Mouse (Mus musculus): ENCODE data around the gene Nckap5. TPM values are rescaled to one million over a fixed set of nuclear protein-coding genes. Genes with fewer than 3 reads are reported as not detected.

The Nckap5 gene
- total and polyA plus RNA-seq, 2 experiments from 2014 or later: 9.3 to 10.2 TPM

DNA sequence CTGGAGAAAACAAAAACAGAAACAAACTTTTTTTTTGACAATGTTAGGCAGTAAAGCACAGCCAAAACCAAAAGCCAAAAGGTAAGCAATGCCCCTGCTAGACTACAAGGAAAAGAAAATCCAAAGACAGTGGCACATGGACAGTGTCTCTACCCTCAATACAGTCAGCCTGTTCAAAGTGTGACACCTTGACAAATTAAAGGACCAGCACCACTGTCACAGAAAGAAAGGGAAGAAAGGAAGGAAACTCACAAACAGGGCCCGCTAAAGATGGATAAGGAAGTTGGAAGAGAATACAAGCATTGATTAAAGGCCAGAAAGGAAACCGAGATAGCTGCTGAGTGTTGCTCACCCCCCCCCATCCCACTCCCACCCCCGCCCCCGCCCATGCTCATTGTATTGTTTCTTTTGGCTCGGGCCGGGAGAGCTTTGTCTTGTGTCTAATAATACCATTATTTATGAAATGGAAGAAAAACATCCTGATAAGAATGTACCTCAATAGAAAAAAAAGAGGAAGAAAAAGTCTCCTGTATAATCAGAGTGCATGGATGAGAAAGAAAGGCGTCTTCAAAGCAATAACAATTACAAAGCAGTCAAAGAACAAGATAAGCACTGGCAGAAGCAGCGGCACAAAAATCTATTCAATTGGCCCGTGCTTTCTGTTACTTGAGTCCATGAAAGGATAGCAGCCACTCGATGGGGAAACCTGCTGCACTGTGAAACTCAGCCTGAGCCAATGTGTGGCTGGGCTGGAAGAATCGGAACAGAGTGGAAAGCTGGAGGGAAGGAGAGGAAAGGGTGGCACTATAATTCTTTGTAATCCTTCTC lies 368.9 kb downstream of the Nckap5 start:
- peak; percentile 40; the same call in 1 of the 2 replicates for ATAC-seq
- no peaks in the 10 kb centered on the region for H3K36me3 ChIP-seq (ENCODE audit: insufficient read depth)
- H3K9me3 ChIP-seq (ENCODE audit: low read length): no peaks in the 10 kb centered on the region
- H3K27me3 ChIP-seq (ENCODE audit: insufficient read depth, low read length): no peaks in the 10 kb centered on the region
- H3K27ac ChIP-seq (ENCODE audit: low read depth, low read length): no peak overlapping the region
- peak overlapping the region; percentile 6; the same call in 1 of the 2 replicates for H3K4me2 ChIP-seq (ENCODE audit: low read depth)
- TF ChIP-seq CTCF (IDR thresholded peaks at IDR 0.05; ENCODE audit: low read depth): no peak
- 0 out of 2 replicates have a peak, but pooled peaks cover 6% of the 10 kb centered on the region for H3K4me1 ChIP-seq (ENCODE audit: insufficient read depth)
- WGBS: 12% methylated on average over 11 of the region's 11 CpGs
- H3K9ac ChIP-seq: no peak overlapping the region
- H3K4me3 ChIP-seq (ENCODE audit: low read depth, low read length): no peak overlapping the region
- no peak for DNase-seq

DNA sequence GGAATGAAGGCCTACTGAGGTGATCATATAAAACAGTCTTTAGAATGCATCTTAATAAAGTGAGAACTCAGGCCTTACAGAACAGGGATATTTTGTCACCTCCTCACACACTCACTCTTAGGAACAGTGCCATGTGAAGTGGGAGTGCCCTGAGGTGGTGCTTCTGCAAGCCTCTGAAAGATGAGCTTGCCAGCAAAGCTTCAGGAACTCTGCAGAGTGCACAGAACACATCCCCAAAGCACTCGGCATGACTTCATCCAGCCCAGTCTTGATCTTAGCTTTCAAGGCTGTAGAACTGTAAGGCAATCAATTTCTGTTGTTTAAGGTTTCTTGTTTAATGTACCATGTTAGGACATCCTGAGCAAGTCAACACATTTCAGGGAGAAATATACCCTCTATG lies 372.9 kb downstream of the Nckap5 start:
- no peak for TF ChIP-seq CTCF (IDR thresholded peaks at IDR 0.05; ENCODE audit: low read depth)
- Histone ChIP-seq H3K9ac (no peak overlapping the region), H3K4me1 (ENCODE audit: insufficient read depth) (peaks cover 10% of the 10 kb centered on the region), H3K27me3 (ENCODE audit: insufficient read depth, low read length) (no peaks in the 10 kb centered on the region), H3K27ac (ENCODE audit: low read depth, low read length) (no peak overlapping the region), H3K4me3 (ENCODE audit: low read depth, low read length) (no peak overlapping the region), H3K4me2 (ENCODE audit: low read depth) (no peak overlapping the region), H3K9me3 (ENCODE audit: low read length) (no peaks in the 10 kb centered on the region), H3K36me3 (ENCODE audit: insufficient read depth) (no peaks in the 10 kb centered on the region)
- WGBS: 77% methylated on average over 1 of the region's 1 CpGs
- DNase-seq: no peak
- no peak for ATAC-seq

DNA sequence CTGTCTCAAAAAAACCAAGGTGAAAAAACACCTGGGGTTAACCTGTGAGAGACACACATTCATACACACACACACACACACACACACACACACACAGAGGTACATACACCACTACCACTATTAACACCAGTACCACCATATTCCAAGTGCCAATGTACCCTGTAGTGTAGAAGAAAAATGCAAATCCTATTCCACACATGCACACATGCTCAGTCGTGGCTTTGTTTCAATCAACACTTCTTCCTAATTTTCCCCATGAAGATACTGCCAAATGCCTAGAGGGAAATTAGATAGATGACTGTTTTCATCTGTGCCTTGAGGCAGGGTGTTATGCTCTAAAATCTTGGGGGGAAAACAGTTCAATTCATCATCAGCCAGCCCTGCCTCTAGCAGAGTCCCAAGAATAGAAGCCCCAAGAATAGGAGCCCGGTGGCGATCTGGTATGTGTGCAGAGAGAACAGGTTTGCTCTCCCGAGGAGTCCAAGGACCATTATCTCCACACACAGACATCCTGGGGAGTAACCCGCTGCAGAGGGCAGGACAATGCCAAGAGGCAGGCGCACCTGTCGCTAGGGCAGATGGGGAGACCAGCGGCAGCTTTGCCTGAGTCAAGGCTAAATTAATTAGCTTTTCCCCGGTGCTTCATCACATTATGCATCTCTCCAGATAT lies 376.0 kb downstream of the Nckap5 start:
- 0 out of 2 replicates have a peak overlapping the region, but pooled peaks have one; percentile 9 for H3K4me2 ChIP-seq (ENCODE audit: low read depth)
- H3K27ac ChIP-seq (ENCODE audit: low read depth, low read length): peak overlapping the region; percentile 46; the same call in 1 of the 2 replicates
- WGBS: 22% methylated on average over 9 of the region's 9 CpGs

DNA sequence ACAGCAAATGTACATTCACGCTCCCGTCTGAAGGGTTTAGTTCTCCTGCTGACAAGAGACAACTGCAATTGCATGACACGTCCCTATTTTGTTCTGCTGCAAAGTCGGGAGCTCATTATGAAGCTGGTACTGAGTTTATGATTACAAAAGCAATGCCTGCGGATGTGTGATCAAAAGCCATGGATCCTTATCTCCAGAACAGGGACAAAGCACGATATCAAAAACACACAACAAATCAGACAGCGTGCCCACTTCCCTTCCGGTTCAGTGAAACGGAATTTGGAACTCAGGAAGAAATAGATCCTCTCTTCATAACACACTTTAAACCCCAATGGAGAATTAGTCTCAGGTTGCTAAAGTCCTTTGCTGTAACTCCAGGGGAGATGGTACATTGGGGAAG lies 379.1 kb downstream of the Nckap5 start:
- Histone ChIP-seq H3K4me3 (ENCODE audit: low read depth, low read length) (no peak overlapping the region), H3K27ac (ENCODE audit: low read depth, low read length) (no peak overlapping the region), H3K36me3 (ENCODE audit: insufficient read depth) (no peaks in the 10 kb centered on the region), H3K4me1 (ENCODE audit: insufficient read depth) (peaks cover 11% of the 10 kb centered on the region), H3K4me2 (ENCODE audit: low read depth) (no peak overlapping the region), H3K9me3 (ENCODE audit: low read length) (no peaks in the 10 kb centered on the region), H3K27me3 (ENCODE audit: insufficient read depth, low read length) (no peaks in the 10 kb centered on the region), H3K9ac (no peak overlapping the region)
- no peak for DNase-seq
- no peak for TF ChIP-seq CTCF (IDR thresholded peaks at IDR 0.05; ENCODE audit: low read depth)
- 29% methylated on average over 9 of the region's 9 CpGs for WGBS
- ATAC-seq: no peak

More for the DNA sequence above, 376.0 kb downstream of the Nckap5 start:
- no peak for TF ChIP-seq CTCF (IDR thresholded peaks at IDR 0.05; ENCODE audit: low read depth)
- peak; percentile 60 for DNase-seq
- ATAC-seq: peak; percentile 80
- Histone ChIP-seq H3K9ac (no peak overlapping the region), H3K4me1 (ENCODE audit: insufficient read depth) (peaks cover 11% of the 10 kb centered on the region), H3K9me3 (ENCODE audit: low read length) (no peaks in the 10 kb centered on the region), H3K27me3 (ENCODE audit: insufficient read depth, low read length) (no peaks in the 10 kb centered on the region), H3K36me3 (ENCODE audit: insufficient read depth) (no peaks in the 10 kb centered on the region), H3K4me3 (ENCODE audit: low read depth, low read length) (no peak overlapping the region)

DNA sequence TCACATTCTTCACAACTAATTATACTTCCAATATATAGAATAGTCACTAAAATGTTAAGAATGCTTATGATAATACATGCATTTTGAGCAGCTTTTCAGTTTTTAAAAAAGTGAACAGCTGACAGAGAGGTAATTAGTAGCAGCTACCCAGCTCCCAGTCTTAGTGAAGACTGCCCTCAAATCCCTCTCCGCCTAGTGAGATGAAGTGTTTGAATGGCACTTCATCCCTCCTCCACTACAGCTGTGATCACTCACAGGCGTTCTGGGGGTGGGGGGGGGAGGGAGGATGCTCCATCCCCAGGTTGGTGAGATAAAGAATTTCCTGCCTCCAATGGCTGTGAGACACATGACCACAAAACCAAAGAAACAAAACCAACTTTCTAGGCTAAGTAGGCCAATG lies 381.2 kb downstream of the Nckap5 start:
- no peak for TF ChIP-seq CTCF (IDR thresholded peaks at IDR 0.05; ENCODE audit: low read depth)
- Histone ChIP-seq H3K4me2 (ENCODE audit: low read depth) (no peak overlapping the region), H3K4me3 (ENCODE audit: low read depth, low read length) (no peak overlapping the region), H3K27ac (ENCODE audit: low read depth, low read length) (no peak overlapping the region), H3K9me3 (ENCODE audit: low read length) (no peaks in the 10 kb centered on the region), H3K9ac (no peak overlapping the region), H3K4me1 (ENCODE audit: insufficient read depth) (0 out of 2 replicates have a peak, but pooled peaks cover 7% of the 10 kb centered on the region), H3K36me3 (ENCODE audit: insufficient read depth) (no peaks in the 10 kb centered on the region), H3K27me3 (ENCODE audit: insufficient read depth, low read length) (no peaks in the 10 kb centered on the region)
- 31% methylated on average over 2 of the region's 2 CpGs for WGBS
- ATAC-seq (peak; percentile 40; the same call in 1 of the 2 replicates), DNase-seq (no peak)

DNA sequence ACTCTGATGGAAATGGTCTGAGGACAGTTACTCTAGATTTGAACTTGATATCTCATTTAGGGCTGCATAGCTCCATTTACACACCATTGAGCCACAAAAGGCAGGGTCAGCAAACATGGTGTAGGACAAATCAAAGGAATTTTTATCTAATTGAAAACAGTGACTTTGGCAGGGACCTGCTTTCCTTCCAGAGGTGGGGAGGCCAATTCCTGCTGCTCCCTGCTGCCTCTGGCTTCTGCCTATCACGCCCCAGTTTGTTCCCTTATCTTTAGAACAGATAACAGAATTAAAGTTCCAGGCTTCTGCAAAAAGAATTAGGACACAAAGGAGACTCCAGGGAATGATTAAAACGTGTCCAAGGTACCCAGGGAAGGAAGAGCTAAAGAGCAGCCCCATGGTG lies 386.7 kb downstream of the Nckap5 start:
- no peaks in the 10 kb centered on the region for H3K36me3 ChIP-seq (ENCODE audit: insufficient read depth)
- no peak overlapping the region for H3K27ac ChIP-seq (ENCODE audit: low read depth, low read length)
- WGBS: 55% methylated on average over 2 of the region's 2 CpGs
- H3K9me3 ChIP-seq (ENCODE audit: low read length): no peaks in the 10 kb centered on the region
- ATAC-seq: no peak
- H3K4me1 ChIP-seq (ENCODE audit: insufficient read depth): no peaks in the 10 kb centered on the region
- no peak for TF ChIP-seq CTCF (IDR thresholded peaks at IDR 0.05; ENCODE audit: low read depth)
- DNase-seq: no peak
- H3K4me3 ChIP-seq (ENCODE audit: low read depth, low read length): no peak overlapping the region
- H3K9ac ChIP-seq: no peak overlapping the region
- H3K4me2 ChIP-seq (ENCODE audit: low read depth): no peak overlapping the region
- no peaks in the 10 kb centered on the region for H3K27me3 ChIP-seq (ENCODE audit: insufficient read depth, low read length)

DNA sequence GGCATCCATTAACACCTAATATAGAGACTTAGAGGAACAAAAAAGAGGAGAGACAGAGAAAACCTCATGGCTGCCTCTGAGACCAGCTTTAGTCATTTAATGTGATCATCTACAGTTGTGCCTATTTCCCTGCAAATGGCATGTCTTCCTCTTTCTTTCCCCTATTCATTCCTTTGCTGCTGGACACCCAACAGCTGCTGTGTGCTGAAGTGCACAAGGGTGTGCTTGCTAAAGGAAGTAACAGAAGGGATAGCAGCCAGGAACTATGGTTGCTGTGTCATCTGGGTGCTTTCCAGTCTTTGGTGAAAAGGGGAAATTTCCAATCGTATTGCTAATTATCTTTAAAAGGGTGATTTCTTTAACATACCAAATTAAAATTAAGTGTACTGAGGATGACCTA lies 387.9 kb downstream of the Nckap5 start:
- no peak for ATAC-seq

More for the DNA sequence above, 387.9 kb downstream of the Nckap5 start:
- no peak for DNase-seq
- H3K27me3 ChIP-seq (ENCODE audit: insufficient read depth, low read length): no peaks in the 10 kb centered on the region
- no peak for TF ChIP-seq CTCF (IDR thresholded peaks at IDR 0.05; ENCODE audit: low read depth)
- no peak overlapping the region for H3K4me3 ChIP-seq (ENCODE audit: low read depth, low read length)
- H3K9ac ChIP-seq: no peak overlapping the region
- no peak overlapping the region for H3K4me2 ChIP-seq (ENCODE audit: low read depth)
- peaks cover 8% of the 10 kb centered on the region; the same call in 1 of the 2 replicates for H3K4me1 ChIP-seq (ENCODE audit: insufficient read depth)
- H3K27ac ChIP-seq (ENCODE audit: low read depth, low read length): no peak overlapping the region
- no peaks in the 10 kb centered on the region for H3K9me3 ChIP-seq (ENCODE audit: low read length)
- no peaks in the 10 kb centered on the region for H3K36me3 ChIP-seq (ENCODE audit: insufficient read depth)
- 58% methylated on average over 1 of the region's 1 CpGs for WGBS

All from forebrain, postnatal 0 days (tissue).